Mouse (Mus musculus) thymus, adult 2 months (tissue): Measurements from ENCODE around the gene Entpd3.

Experiments
- CTCF ChIP-seq: fragments of 200-500 bp; IDR thresholded peaks from 2 replicates; pipeline ENCODE4 v1.5.1; 2012; ENCODE audit warnings: mild to moderate bottlenecking, control low read depth, low read length, moderate library complexity, borderline replicate concordance; ENCODE audit not compliant: control insufficient read depth, poor library complexity, insufficient read depth; ENCODE audit errors: extremely low read depth
- POLR2A ChIP-seq: fragments of 200-500 bp; IDR thresholded peaks from 2 replicates; pipeline ENCODE4 v1.6.1; 2012; ENCODE audit warnings: mild to moderate bottlenecking, low read length, control low read depth, moderate library complexity; ENCODE audit not compliant: control insufficient read depth, poor library complexity, insufficient read depth; ENCODE audit errors: extremely low read depth

DNA sequence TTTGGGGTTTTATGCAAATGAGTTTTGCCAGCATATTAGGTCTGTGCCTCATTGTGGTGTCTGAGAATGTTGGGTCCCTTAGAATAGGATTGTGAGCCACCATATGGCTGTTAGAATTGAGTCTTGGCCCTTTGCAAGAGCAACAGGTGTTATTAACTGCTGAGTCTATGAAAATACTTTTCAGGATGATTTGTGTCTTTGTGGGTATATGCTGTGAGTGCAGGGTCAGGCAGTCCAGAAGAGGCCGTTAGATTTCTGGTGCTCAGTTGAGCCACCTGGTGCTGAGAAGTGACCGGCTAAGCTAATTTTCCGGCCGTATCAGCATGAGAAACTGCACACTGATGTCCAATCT lies 37.0 kb downstream of the Entpd3 start:
- TF ChIP-seq CTCF (no peak), POLR2A (no peak)
